Mouse (Mus musculus) lung, postnatal 0 days (tissue): ENCODE data around the gene Atp5l. TPM values are rescaled to one million over a fixed set of nuclear protein-coding genes. Genes with fewer than 3 reads are reported as not detected.

ENCODE experiments used
- ATAC-seq: fragments of 200-750 bp; cut with Nextera tagmentation; 2 replicates; pipeline ENCODE4 v1.8.0; 2017; ENCODE audit warnings: moderate library complexity
- DNase-seq: peaks from one replicate; pipeline ENCODE4 v3.0.0-alpha.2; 2016; ENCODE audit warnings: low spot score
- H3K27ac ChIP-seq: fragments of 300-500 bp; sonication (generic); 2 replicates; pipeline ENCODE4 v1.5.1; 2014; ENCODE audit warnings: antibody characterized with exemption, mild to moderate bottlenecking, low read length, mixed read lengths
- H3K27me3 ChIP-seq: fragments of 300-500 bp; sonication (generic); replicated peaks from 2 replicates; pipeline ENCODE4 v1.6.1; 2014; ENCODE audit warnings: low read length, mixed read lengths; ENCODE audit not compliant: insufficient read depth
- H3K36me3 ChIP-seq: fragments of 300-500 bp; sonication (generic); 2 replicates; pipeline ENCODE4 v1.6.1; 2014; ENCODE audit warnings: low read length, mixed read lengths; ENCODE audit not compliant: insufficient read depth
- H3K4me1 ChIP-seq: fragments of 300-500 bp; sonication (generic); 2 replicates; pipeline ENCODE4 v1.6.1; 2014; ENCODE audit warnings: antibody characterized with exemption, low read depth, low read length, mixed read lengths; ENCODE audit not compliant: insufficient read depth
- H3K4me2 ChIP-seq: fragments of 300-500 bp; sonication (generic); replicated peaks from 2 replicates; pipeline ENCODE4 v1.6.1; 2014; ENCODE audit warnings: low read depth, mild to moderate bottlenecking, low read length, moderate library complexity, mixed read lengths
- H3K4me3 ChIP-seq: fragments of 300-500 bp; sonication (generic); 2 replicates; pipeline ENCODE4 v1.5.1; 2014; ENCODE audit warnings: low read depth, low read length
- H3K9ac ChIP-seq: fragments of 300-500 bp; sonication (generic); replicated peaks from 2 replicates; pipeline ENCODE4 v1.6.1; 2014; ENCODE audit warnings: low read depth, mild to moderate bottlenecking
- H3K9me3 ChIP-seq: fragments of 300-500 bp; sonication (generic); 2 replicates; pipeline ENCODE4 v1.6.1; 2016; ENCODE audit warnings: low read length, mixed read lengths
- CTCF ChIP-seq: IDR thresholded peaks from 2 replicates; pipeline ENCODE4 v1.5.1; 2016; ENCODE audit warnings: antibody characterized with exemption, mild to moderate bottlenecking
- EP300 ChIP-seq: IDR thresholded peaks from 2 replicates; pipeline ENCODE4 v1.6.1; 2016; ENCODE audit warnings: antibody characterized with exemption, mild to moderate bottlenecking, control low read depth
- WGBS: fragments of 180-500 bp; shearing (Covaris S2); extraction: QIAGEN DNeasy Blood & Tissue Kit; methylation state at CpG from one replicate; pipeline ENCODE4 v1.1.7; 2014; 5-methylcytosine and 5-hydroxymethylcytosine counted together
- polyA plus RNA-seq: library from polyadenylated mRNA; unstranded; fragments of >200 nt; fragmentation: Nextera tagmentation; extraction: Ambion mirVana; gene quantifications from 2 replicates; pipeline ENCODE4 v1.2.1, GENCODE M21; 2015

The Atp5l gene
- polyA plus RNA-seq, 1 experiment from 2014 or later = 736 TPM

GRCm38 (mm10) chr9:44954432-44954831, 33.9 kb upstream of the Atp5l start:
- DNase-seq = no peak
- H3K36me3 ChIP-seq = peaks cover 60% of the 10 kb centered on the region
- TF ChIP-seq CTCF (no peak), EP300 (no peak)
- no peaks in the 10 kb centered on the region for H3K9me3 ChIP-seq
- no peak overlapping the region for H3K9ac ChIP-seq
- ATAC-seq = no peak
- no peaks in the 10 kb centered on the region for H3K4me1 ChIP-seq
- no peak overlapping the region for H3K27ac ChIP-seq
- WGBS = 88% methylated on average over 3 of the region's 3 CpGs
- H3K4me3 ChIP-seq = no peak overlapping the region
- H3K27me3 ChIP-seq = no peaks in the 10 kb centered on the region
- no peak overlapping the region for H3K4me2 ChIP-seq

- TF ChIP-seq EP300 (no peak), CTCF (no peak)
- Histone ChIP-seq H3K27ac (no peak overlapping the region), H3K27me3 (no peaks in the 10 kb centered on the region), H3K4me1 (no peaks in the 10 kb centered on the region), H3K4me3 (no peak overlapping the region), H3K4me2 (no peak overlapping the region), H3K9me3 (no peaks in the 10 kb centered on the region), H3K36me3 (peaks cover 73% of the 10 kb centered on the region), H3K9ac (no peak overlapping the region)
- DNase-seq = no peak
- ATAC-seq = no peak
- WGBS = 93% methylated on average over 5 of the region's 5 CpGs
Observed at GRCm38 (mm10) chr9:44947836-44948235, 27.3 kb upstream of the Atp5l start.

GRCm38 (mm10) chr9:44946185-44946695, 25.7 kb upstream of the Atp5l start:
- ATAC-seq (no peak), DNase-seq (peak; percentile 51)
- Histone ChIP-seq H3K36me3 (peaks cover 74% of the 10 kb centered on the region), H3K9me3 (no peaks in the 10 kb centered on the region), H3K27ac (no peak overlapping the region), H3K4me2 (no peak overlapping the region), H3K4me3 (no peak overlapping the region), H3K27me3 (no peaks in the 10 kb centered on the region), H3K4me1 (no peaks in the 10 kb centered on the region), H3K9ac (no peak overlapping the region)
- no peak for TF ChIP-seq EP300
- no peak for TF ChIP-seq CTCF
- WGBS = 86% methylated on average over 7 of the region's 7 CpGs

- WGBS = 92% methylated on average over 4 of the region's 4 CpGs
- Histone ChIP-seq H3K9ac (no peak overlapping the region), H3K4me2 (no peak overlapping the region), H3K4me3 (no peak overlapping the region), H3K27ac (no peak overlapping the region), H3K36me3 (peaks cover 72% of the 10 kb centered on the region), H3K27me3 (no peaks in the 10 kb centered on the region), H3K4me1 (no peaks in the 10 kb centered on the region), H3K9me3 (no peaks in the 10 kb centered on the region)
- DNase-seq (no peak), ATAC-seq (no peak)
- TF ChIP-seq CTCF = no peak
- no peak for TF ChIP-seq EP300
Observed at GRCm38 (mm10) chr9:44942421-44942820, 21.9 kb upstream of the Atp5l start.

GRCm38 (mm10) chr9:44941756-44942155, 21.2 kb upstream of the Atp5l start:
- Histone ChIP-seq H3K9ac (no peak overlapping the region), H3K36me3 (peaks cover 71% of the 10 kb centered on the region), H3K4me3 (no peak overlapping the region), H3K4me2 (no peak overlapping the region), H3K4me1 (no peaks in the 10 kb centered on the region), H3K27ac (no peak overlapping the region), H3K9me3 (no peaks in the 10 kb centered on the region), H3K27me3 (no peaks in the 10 kb centered on the region)
- 80% methylated on average over 4 of the region's 4 CpGs for WGBS
- DNase-seq = no peak
- ATAC-seq = no peak
- TF ChIP-seq CTCF = no peak
- no peak for TF ChIP-seq EP300

- no peak for DNase-seq
- 0 out of 2 replicates have a peak overlapping the region, but pooled peaks have one; percentile 92 for H3K9ac ChIP-seq
- peak overlapping the region; percentile 88 for H3K27ac ChIP-seq
- H3K27me3 ChIP-seq = no peaks in the 10 kb centered on the region
- H3K4me2 ChIP-seq = peak overlapping the region; percentile 62
- WGBS = 71% methylated on average over 2 of the region's 2 CpGs
- no peak for TF ChIP-seq EP300
- TF ChIP-seq CTCF = 0 out of 2 replicates have a peak, but pooled peaks have one; percentile 9
- H3K4me1 ChIP-seq = no peaks in the 10 kb centered on the region
- no peak overlapping the region for H3K4me3 ChIP-seq
- no peak for ATAC-seq
- H3K36me3 ChIP-seq = 0 out of 2 replicates have a peak, but pooled peaks cover 5% of the 10 kb centered on the region
- H3K9me3 ChIP-seq = no peaks in the 10 kb centered on the region
Observed at GRCm38 (mm10) chr9:44921543-44921942, 1.0 kb upstream of the Atp5l start.

GRCm38 (mm10) chr9:44921123-44921468, 554 bp upstream of the Atp5l start:
- ATAC-seq = peak; percentile 92
- H3K4me2 ChIP-seq = peak overlapping the region; percentile 62
- no peaks in the 10 kb centered on the region for H3K27me3 ChIP-seq
- WGBS = 1% methylated on average over 8 of the region's 8 CpGs
- H3K4me3 ChIP-seq = peak overlapping the region; percentile 92
- H3K9me3 ChIP-seq = no peaks in the 10 kb centered on the region
- H3K36me3 ChIP-seq = 0 out of 2 replicates have a peak, but pooled peaks cover 5% of the 10 kb centered on the region
- TF ChIP-seq EP300 (no peak; the same call in 1 of the 2 replicates), CTCF (no peak)
- H3K4me1 ChIP-seq = no peaks in the 10 kb centered on the region
- peak overlapping the region; percentile 92 for H3K9ac ChIP-seq
- peak; percentile 95 for DNase-seq
- peak overlapping the region; percentile 88 for H3K27ac ChIP-seq
